Mouse (Mus musculus): Measurements from ENCODE around the gene Zbtb38. TPM values are rescaled to one million over a fixed set of nuclear protein-coding genes. Genes with fewer than 3 reads are reported as not detected.

The Zbtb38 gene
- 5.3 and 5.9 TPM in 2 replicates for polyA plus RNA-seq (2015; fragmentation: Nextera tagmentation; extraction: Ambion mirVana)

- Histone ChIP-seq H3K4me1 (replicated peaks) (no peaks in the 10 kb centered on the region), H3K27ac (replicated peaks) (no peak within 1 kb of the TSS), H3K9me3 (replicated peaks) (no peaks in the 10 kb centered on the region), H3K36me3 (replicated peaks) (no peaks in the 10 kb centered on the region), H3K4me3 (replicated peaks) (no peak within 1 kb of the TSS), H3K27me3 (no peaks in the 10 kb centered on the region), H3K4me2 (no peak within 1 kb of the TSS), H3K9ac (no peak within 1 kb of the TSS)
- 67% methylated on average over 15 of the region's 15 CpGs for WGBS (ENCODE audit: insufficient replicate concordance)
- ATAC-seq (ENCODE audit: insufficient read depth): no peak
These were observed at the start of gene Zbtb38 for GRCm38 (mm10) chr9:96752603-96753114. TSS of gene Zbtb38 (minus strand) at chr9:96752831.

GRCm38 (mm10) chr9:96800131-96800825 lies 47.6 kb upstream of the Zbtb38 start:
- Histone ChIP-seq H3K4me2 (no peak overlapping the region), H3K9me3 (replicated peaks) (no peaks in the 10 kb centered on the region), H3K27me3 (no peaks in the 10 kb centered on the region), H3K36me3 (replicated peaks) (no peaks in the 10 kb centered on the region), H3K4me3 (replicated peaks) (no peak overlapping the region), H3K27ac (replicated peaks) (no peak overlapping the region), H3K9ac (no peak overlapping the region), H3K4me1 (replicated peaks) (peaks cover 3% of the 10 kb centered on the region; the same call in 1 of the 2 replicates)
- WGBS (ENCODE audit: insufficient replicate concordance): 24% methylated on average over 5 of the region's 5 CpGs
- ATAC-seq (ENCODE audit: insufficient read depth): no peak

- 80% methylated on average over 3 of the region's 3 CpGs for WGBS (ENCODE audit: insufficient replicate concordance)
These were observed 44.7 kb upstream of the Zbtb38 start for GRCm38 (mm10) chr9:96797311-96797710.

GRCm38 (mm10) chr9:96795399-96795928 lies 42.8 kb upstream of the Zbtb38 start:
- peaks cover 3% of the 10 kb centered on the region; the same call in 1 of the 2 replicates for H3K4me1 ChIP-seq (replicated peaks)
- H3K4me2 ChIP-seq: peak overlapping the region; percentile 52
- H3K36me3 ChIP-seq (replicated peaks): no peaks in the 10 kb centered on the region
- H3K4me3 ChIP-seq (replicated peaks): peak overlapping the region; percentile 34; the same call in 1 of the 2 replicates
- no peaks in the 10 kb centered on the region for H3K9me3 ChIP-seq (replicated peaks)
- no peak overlapping the region for H3K27ac ChIP-seq (replicated peaks)
- no peak overlapping the region for H3K9ac ChIP-seq
- no peaks in the 10 kb centered on the region for H3K27me3 ChIP-seq
- WGBS (ENCODE audit: insufficient replicate concordance): 11% methylated on average over 10 of the region's 10 CpGs
- ATAC-seq (ENCODE audit: insufficient read depth): no peak

More at GRCm38 (mm10) chr9:96797311-96797710, 44.7 kb upstream of the Zbtb38 start:
- Histone ChIP-seq H3K27me3 (no peaks in the 10 kb centered on the region), H3K4me1 (replicated peaks) (peaks cover 3% of the 10 kb centered on the region; the same call in 1 of the 2 replicates), H3K9me3 (replicated peaks) (no peaks in the 10 kb centered on the region), H3K27ac (replicated peaks) (no peak overlapping the region), H3K4me3 (replicated peaks) (no peak overlapping the region), H3K9ac (no peak overlapping the region), H3K36me3 (replicated peaks) (no peaks in the 10 kb centered on the region), H3K4me2 (no peak overlapping the region)
- no peak for ATAC-seq (ENCODE audit: insufficient read depth)

- peaks cover 3% of the 10 kb centered on the region; the same call in 1 of the 2 replicates for H3K4me1 ChIP-seq (replicated peaks)
- H3K9me3 ChIP-seq (replicated peaks): no peaks in the 10 kb centered on the region
- H3K4me2 ChIP-seq: no peak overlapping the region
- H3K27ac ChIP-seq (replicated peaks): no peak overlapping the region
- WGBS (ENCODE audit: insufficient replicate concordance): 81% methylated on average over 2 of the region's 2 CpGs
- H3K27me3 ChIP-seq: no peaks in the 10 kb centered on the region
- H3K4me3 ChIP-seq (replicated peaks): no peak overlapping the region
- no peak for ATAC-seq (ENCODE audit: insufficient read depth)
- no peaks in the 10 kb centered on the region for H3K36me3 ChIP-seq (replicated peaks)
- no peak overlapping the region for H3K9ac ChIP-seq
These were observed 42.0 kb upstream of the Zbtb38 start for GRCm38 (mm10) chr9:96794601-96795000.

GRCm38 (mm10) chr9:96792543-96792942 lies 39.9 kb upstream of the Zbtb38 start:
- Histone ChIP-seq H3K4me1 (replicated peaks) (peaks cover 3% of the 10 kb centered on the region; the same call in 1 of the 2 replicates), H3K4me3 (replicated peaks) (no peak overlapping the region), H3K4me2 (no peak overlapping the region), H3K27me3 (no peaks in the 10 kb centered on the region), H3K9ac (no peak overlapping the region), H3K36me3 (replicated peaks) (no peaks in the 10 kb centered on the region), H3K27ac (replicated peaks) (no peak overlapping the region), H3K9me3 (replicated peaks) (no peaks in the 10 kb centered on the region)
- WGBS (ENCODE audit: insufficient replicate concordance): 46% methylated on average over 2 of the region's 2 CpGs
- ATAC-seq (ENCODE audit: insufficient read depth): no peak

GRCm38 (mm10) chr9:96790389-96791007 lies 37.9 kb upstream of the Zbtb38 start:
- no peaks in the 10 kb centered on the region for H3K4me1 ChIP-seq (replicated peaks)
- no peaks in the 10 kb centered on the region for H3K27me3 ChIP-seq
- ATAC-seq (ENCODE audit: insufficient read depth): no peak
- H3K9me3 ChIP-seq (replicated peaks): no peaks in the 10 kb centered on the region
- 33% methylated on average over 4 of the region's 4 CpGs for WGBS (ENCODE audit: insufficient replicate concordance)
- no peak overlapping the region for H3K27ac ChIP-seq (replicated peaks)
- H3K36me3 ChIP-seq (replicated peaks): no peaks in the 10 kb centered on the region
- no peak overlapping the region for H3K9ac ChIP-seq
- H3K4me2 ChIP-seq: no peak overlapping the region
- no peak overlapping the region for H3K4me3 ChIP-seq (replicated peaks)

- H3K4me1 ChIP-seq (replicated peaks): no peaks in the 10 kb centered on the region
- H3K9me3 ChIP-seq (replicated peaks): no peaks in the 10 kb centered on the region
- H3K27ac ChIP-seq (replicated peaks): no peak overlapping the region
- no peaks in the 10 kb centered on the region for H3K36me3 ChIP-seq (replicated peaks)
- H3K9ac ChIP-seq: no peak overlapping the region
- H3K4me2 ChIP-seq: no peak overlapping the region
- no peak for ATAC-seq (ENCODE audit: insufficient read depth)
- H3K4me3 ChIP-seq (replicated peaks): no peak overlapping the region
- WGBS (ENCODE audit: insufficient replicate concordance): 47% methylated on average over 3 of the region's 3 CpGs
- H3K27me3 ChIP-seq: no peaks in the 10 kb centered on the region
These were observed 37.3 kb upstream of the Zbtb38 start for GRCm38 (mm10) chr9:96789906-96790305.

- Histone ChIP-seq H3K9ac (no peak overlapping the region), H3K36me3 (replicated peaks) (no peaks in the 10 kb centered on the region), H3K27ac (replicated peaks) (no peak overlapping the region), H3K27me3 (no peaks in the 10 kb centered on the region), H3K4me3 (replicated peaks) (no peak overlapping the region), H3K9me3 (replicated peaks) (no peaks in the 10 kb centered on the region), H3K4me1 (replicated peaks) (no peaks in the 10 kb centered on the region), H3K4me2 (no peak overlapping the region)
- ATAC-seq (ENCODE audit: insufficient read depth): no peak
- WGBS (ENCODE audit: insufficient replicate concordance): 20% methylated on average over 10 of the region's 10 CpGs
These were observed 35.2 kb upstream of the Zbtb38 start for GRCm38 (mm10) chr9:96787797-96788196.

- 25% methylated on average over 9 of the region's 9 CpGs for WGBS (ENCODE audit: insufficient replicate concordance)
- H3K4me1 ChIP-seq (replicated peaks): no peaks in the 10 kb centered on the region
- H3K27ac ChIP-seq (replicated peaks): no peak overlapping the region
- no peak for ATAC-seq (ENCODE audit: insufficient read depth)
- no peaks in the 10 kb centered on the region for H3K27me3 ChIP-seq
- H3K9me3 ChIP-seq (replicated peaks): no peaks in the 10 kb centered on the region
- H3K9ac ChIP-seq: no peak overlapping the region
- H3K4me3 ChIP-seq (replicated peaks): no peak overlapping the region
- no peaks in the 10 kb centered on the region for H3K36me3 ChIP-seq (replicated peaks)
- H3K4me2 ChIP-seq: no peak overlapping the region
These were observed 33.3 kb upstream of the Zbtb38 start for GRCm38 (mm10) chr9:96785871-96786342.

- 23% methylated on average over 3 of the region's 3 CpGs for WGBS (ENCODE audit: insufficient replicate concordance)
- ATAC-seq (ENCODE audit: insufficient read depth): no peak
- H3K4me1 ChIP-seq (replicated peaks): no peaks in the 10 kb centered on the region
- H3K9ac ChIP-seq: no peak overlapping the region
- H3K27me3 ChIP-seq: no peaks in the 10 kb centered on the region
- no peak overlapping the region for H3K4me2 ChIP-seq
- no peak overlapping the region for H3K4me3 ChIP-seq (replicated peaks)
- H3K27ac ChIP-seq (replicated peaks): no peak overlapping the region
- no peaks in the 10 kb centered on the region for H3K9me3 ChIP-seq (replicated peaks)
- no peaks in the 10 kb centered on the region for H3K36me3 ChIP-seq (replicated peaks)
These were observed 32.6 kb upstream of the Zbtb38 start for GRCm38 (mm10) chr9:96785187-96785586.
